Mouse (Mus musculus): ENCODE measurements around the gene Prkar1b.

The Prkar1b gene

DNA sequence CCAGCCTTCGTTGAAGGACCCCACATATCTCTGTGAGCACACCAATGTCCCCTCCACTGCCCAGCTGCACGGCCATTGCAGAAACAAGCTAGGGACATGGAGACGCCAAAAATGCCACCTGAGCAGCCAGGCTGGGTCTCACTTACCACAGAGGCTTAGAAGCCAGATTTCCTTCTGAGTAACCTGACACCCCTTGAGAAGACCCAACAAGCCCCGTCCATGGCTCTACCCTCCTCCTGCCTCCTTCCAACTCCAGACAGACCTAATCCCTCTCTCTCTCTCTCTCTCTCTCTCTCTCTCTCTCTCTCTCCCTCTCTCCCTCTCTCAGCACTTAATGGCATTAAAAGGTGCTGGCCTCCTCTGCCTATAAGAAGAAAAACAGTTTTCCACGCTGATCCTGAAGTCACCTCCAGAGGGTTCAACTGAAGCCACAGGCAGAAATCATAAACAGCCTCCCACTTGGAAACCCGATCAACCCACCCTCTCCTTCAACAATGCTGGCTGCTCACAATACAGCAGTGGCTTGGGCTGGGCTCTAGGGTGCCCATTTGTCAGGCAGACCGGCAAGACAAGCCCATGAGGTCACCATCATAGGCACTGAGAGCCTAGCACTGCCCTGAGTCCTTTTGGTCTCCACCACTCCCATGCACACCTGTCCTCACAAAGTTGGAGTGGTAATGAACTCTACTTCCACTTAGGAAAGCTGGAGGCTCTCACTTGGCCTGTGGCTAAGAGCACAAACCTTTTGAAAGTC lies 82.8 kb downstream of the Prkar1b start:
- in situ Hi-C loops (cut with MboI, MseI), result no loop called here

DNA sequence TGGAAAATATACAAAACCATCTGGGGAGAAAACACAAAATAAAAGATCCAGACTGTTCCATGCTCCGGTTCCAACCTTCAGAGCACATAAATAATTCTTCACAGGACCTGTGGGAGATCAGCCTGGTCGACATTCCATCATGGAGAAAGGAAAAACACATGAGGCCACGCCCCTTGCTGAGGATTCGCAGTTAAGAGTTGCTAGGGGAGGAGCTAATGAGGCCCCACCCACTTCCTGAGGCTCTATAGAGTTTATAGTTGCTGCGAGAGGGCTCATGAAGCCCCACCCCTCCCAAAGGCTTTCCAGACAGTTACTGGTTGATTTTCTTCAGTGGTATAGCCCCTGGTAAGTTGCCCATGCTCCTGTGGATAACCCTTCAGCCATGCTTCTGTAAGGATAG lies 85.2 kb downstream of the Prkar1b start:
- in situ Hi-C loops (cut with MboI, MseI), result no loop called here

DNA sequence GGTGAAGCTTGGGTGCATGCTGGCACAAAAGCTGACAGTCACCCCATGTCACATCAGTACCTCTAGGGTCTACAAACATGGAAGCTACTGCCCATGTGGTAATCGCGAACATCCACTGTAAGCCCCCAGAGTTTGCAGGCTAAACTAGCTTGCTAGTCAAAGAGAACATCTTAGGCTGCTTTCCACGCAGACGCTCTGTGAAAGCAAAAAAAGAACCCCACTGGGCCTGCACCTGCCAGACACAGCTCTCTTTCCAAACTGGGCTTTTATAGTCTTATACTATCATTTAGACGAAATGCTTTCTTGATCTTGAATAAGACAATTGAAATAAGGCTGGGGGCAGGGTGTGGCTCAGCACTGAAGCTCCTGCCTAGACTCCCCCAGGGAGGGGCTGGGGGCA lies 88.1 kb downstream of the Prkar1b start:
- in situ Hi-C loops (cut with MboI, MseI), result no loop called here

DNA sequence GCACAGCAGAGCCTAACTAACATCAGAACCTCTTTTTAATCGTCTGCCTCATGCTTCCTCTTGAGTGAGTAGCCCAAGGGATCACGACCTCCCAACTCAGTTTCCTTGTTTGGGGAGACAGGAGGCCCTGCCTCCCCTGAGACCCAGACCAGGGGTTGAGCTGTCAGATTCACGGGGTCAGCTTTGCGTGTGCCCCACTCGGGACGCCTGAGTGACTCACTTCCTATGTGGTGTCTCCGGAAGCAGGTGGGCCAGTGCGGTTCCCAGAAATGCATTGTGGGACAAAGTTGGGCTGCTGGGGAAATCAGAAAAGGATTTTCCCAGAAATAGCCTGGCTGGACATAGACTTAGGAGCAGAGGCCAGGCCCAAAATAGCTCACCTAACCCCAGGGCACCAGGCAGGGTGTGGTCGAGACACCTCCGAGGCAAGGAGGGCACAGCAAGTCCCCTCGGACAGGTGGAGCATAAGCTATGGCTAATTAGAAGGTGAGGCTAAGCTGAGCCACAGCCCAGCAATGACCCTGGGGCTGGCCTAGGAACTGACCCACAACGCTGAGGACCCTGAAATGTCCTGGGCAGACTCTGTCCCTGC lies 89.2 kb downstream of the Prkar1b start:
- in situ Hi-C loops (cut with MboI, MseI), result no loop called here

DNA sequence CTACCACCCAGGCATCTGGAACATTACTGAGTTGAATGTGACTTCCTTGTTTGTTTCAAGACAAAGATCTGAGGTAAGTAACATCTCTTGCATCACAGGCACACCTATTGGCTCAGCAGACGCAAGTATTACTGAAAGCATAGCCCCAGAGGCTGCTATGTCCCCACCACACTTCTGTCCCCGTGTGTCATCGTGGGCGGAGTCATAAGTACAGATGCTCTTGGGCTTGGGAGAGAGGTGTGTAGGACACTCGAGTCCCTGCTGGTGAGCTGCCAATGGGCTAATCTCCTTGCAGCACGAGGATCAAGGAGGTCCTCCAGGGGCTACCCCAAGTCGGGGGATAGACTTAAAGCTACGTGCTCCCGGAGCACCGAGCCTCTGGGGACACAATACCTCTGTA lies 96.6 kb downstream of the Prkar1b start:
- in situ Hi-C loops (cut with MboI, MseI), result no loop called here

DNA sequence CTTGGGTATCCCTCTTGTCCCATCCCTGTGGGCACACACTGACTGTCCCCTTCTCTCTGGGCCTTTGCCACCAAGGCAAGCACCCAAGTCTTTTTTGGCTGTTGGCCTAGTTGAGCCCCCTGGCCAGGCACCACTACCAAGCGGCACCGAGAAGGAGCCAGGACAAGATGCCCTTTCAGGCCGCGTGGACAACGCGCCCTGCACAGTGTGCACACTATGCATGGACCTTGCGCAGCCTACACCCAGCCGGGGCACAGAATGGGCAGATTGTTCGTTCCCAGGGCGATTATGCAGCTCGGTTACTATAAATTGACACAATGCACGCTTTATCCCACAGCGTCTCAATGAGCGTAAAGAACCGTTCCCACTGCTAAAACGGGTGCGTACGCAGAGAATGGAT lies 98.5 kb downstream of the Prkar1b start:
- in situ Hi-C loops (cut with MboI, MseI), result no loop called here

DNA sequence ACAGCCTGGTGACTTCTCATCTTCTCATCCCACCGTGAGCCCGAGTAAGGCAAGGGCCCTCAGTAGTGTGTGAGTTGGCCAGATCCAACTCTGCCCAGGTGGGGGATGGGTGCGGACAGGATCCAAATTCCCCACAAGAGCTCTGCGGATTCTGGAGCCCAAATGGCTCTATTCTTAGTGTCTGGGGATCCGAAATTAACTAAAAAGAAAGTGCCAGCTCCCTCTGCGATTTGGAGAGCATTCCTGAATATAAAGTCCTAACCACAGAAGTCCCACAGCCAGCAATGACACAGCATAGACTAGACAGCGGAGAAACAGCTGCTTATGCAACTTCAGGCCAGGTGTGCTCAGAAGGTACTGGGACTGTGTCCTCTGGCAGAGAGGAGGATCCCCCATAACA lies 100.4 kb downstream of the Prkar1b start:
- in situ Hi-C loops (cut with MboI, MseI), result no loop called here

DNA sequence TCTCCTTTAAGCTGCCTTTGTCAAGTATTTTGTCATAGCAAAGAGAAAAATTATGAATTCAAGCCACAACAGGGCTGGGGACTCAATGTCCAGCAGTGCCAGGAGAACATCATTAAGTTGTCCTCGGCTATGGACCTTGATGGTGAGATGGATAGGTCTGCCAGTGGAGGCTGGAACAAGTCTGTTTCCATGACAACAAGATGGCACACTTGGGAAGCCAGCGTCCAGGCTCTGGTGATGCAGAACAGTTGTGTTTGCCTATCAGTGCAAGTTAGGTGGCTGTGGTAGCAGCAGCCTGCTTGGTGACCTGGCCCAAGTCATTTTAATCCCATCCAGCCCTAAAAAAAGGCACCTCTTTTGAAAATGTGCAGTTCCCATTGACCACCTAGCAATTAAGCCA lies 102.6 kb downstream of the Prkar1b start:
- in situ Hi-C loops (cut with MboI, MseI), result no loop called here

DNA sequence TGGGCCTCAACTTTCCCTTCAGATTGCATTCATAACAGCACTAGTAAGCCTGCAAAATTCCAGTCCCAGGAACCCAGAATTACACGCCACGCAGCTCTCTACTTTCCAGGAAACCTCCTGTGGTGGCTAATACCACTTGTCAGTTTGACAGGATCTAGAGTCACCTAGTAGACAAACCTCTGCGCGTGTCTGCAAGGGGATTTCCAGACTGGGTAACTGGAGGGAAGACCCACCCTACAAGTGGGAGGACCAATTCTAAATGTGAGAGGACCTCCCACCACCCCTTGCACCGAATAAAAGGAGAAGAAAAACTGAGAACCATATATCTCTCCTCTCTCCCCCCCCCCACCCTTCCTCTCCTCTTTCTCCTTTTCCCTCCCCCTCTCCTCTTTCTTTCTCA lies 103.2 kb downstream of the Prkar1b start:
- in situ Hi-C loops (cut with MboI, MseI), result no loop called here

DNA sequence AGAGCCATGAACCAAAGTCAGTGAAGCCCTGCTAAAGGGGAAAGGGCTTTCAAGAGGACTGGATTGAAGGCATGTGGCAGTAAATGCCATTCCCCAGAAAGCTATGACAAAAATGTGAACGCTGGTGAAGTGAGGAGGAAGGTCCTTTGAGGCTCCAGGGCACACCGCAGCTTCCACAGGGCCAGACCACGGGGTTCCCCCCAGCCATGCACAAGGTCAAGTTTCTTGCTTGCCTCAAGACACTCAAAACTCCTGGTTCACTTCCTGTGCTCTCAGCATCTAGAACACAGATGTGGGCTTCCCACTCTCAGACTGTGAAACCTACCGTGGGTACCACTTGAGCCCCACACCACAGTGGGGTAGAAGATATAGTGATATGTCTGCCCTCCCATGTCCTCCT lies 106.3 kb downstream of the Prkar1b start:
- in situ Hi-C loops (cut with MboI, MseI), result no loop called here

DNA sequence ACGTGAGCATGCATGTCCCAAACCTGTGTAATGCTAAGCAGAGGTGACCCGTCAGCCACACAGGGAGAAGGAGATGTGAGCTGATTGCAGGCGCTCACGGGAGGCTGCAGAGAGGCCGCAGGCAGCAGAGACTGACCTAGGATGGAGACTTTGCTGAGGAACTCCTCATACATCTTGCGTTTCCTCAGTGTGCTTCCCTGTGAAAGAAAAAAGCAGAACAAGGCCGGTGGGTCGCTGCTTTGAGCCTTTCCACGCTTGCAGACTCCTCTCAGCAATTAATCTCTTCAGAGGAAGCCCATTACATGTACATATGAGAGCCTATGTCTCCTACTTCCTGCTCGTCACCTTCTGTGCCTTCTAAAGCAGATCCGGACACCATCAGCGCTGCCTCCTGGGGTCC lies 107.5 kb downstream of the Prkar1b start:
- in situ Hi-C loops (cut with MboI, MseI), result no loop called here

DNA sequence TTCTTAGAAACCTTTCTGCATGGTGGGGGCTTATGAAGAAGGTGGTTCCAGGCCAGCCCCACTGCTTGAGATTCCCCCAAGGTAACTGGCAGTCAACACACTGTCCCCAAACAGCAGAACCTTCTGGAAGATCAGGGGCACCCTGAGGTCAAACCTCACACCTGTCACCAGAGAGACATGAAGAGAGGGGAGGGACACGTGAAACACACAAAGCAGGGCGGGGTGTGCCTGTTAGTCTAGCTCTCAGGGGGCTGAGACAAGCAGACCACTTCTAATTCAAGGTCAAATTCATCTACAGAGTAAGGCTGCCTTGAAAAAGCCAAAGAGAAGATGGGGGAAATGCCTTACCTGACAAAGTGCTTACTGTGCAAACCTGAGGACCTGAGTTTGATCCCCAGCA lies 114.6 kb downstream of the Prkar1b start:
- in situ Hi-C loops (cut with MboI, MseI), result no loop called here

DNA sequence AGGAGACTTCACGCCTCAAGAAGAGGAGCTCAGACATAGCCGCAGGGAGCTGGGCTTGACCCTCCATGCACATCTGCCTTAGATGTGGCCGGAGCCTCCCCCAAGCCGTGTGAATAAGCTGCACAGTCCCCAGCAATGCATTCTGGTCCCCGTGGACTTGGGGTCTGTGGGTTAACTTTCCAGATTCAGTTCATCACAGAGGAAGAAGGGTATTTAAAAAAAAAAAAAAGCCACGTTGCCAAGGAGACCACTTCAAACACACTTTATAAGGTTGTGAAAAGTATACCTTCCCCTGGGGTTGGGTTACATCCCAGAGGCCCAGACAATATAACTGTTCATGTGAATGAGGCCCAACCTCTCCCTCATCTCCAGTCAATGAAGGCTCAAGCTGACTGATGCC lies 115.1 kb downstream of the Prkar1b start:
- in situ Hi-C loops (cut with MboI, MseI), result no loop called here

DNA sequence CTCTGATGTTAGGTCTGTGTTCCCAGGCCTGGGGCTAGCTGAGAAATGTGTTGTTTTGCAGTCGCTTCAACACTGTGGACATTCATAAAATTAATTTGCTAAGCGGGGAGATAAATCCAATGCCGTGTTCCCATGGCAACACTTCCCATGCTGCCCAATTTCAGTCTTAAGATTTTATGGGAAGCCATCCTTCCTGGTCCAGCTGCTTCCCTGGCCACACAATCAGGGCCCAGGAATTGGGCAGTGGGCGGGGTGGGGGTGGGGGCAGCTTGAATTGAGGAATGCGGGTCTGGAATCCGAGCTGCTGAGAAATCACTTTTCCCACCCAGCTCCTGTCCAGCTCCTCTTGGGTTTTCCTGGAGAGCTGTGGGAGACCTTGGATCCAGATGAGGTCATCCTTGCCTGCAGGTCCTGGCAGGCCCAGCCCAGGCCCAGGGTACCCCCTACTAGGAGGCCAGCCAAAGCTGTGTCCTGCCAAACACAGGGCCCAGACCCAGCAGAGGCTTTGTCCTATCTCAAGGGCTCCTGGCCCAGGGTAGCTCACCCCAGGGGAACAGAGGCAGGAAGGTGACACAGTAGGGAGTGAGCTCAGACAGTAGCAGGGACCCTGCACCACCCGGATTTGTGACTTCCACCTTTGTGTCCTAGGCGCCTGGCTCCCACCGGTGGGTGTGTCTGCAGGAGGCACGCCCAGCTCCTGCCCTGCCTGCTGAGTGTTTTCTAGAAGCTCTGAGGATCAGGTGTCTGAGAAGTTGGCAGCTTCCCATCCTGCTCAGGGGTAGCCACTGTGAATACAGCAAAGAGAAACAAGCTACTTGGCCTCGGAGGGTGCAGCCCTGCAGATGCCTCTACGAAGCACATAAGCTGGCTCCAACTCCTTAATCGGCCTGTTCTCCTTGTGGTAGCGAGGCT lies 116.1 kb downstream of the Prkar1b start:
- in situ Hi-C loops (cut with MboI, MseI), result no loop called here

DNA sequence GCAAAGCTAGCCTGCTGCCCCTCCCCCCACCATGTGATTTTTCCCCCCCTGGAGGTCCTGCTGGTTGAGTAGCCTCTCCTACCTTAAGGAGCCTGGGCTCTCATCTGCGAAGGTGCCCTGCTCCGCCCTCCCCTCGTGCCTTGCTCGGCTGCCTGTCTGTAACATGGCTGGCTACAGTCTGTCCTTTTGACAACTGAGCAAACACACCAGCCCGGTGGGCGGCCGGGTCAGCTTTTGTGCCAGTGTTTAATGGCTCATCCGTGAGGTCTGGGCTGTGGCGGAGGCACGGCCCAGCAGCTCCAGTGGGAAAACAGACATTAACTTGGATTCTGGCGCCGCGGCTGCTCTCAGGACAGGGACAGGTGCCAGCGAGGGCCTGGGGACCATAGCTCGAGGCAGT lies 122.2 kb downstream of the Prkar1b start:
- in situ Hi-C loops (cut with MboI, MseI), result no loop called here

DNA sequence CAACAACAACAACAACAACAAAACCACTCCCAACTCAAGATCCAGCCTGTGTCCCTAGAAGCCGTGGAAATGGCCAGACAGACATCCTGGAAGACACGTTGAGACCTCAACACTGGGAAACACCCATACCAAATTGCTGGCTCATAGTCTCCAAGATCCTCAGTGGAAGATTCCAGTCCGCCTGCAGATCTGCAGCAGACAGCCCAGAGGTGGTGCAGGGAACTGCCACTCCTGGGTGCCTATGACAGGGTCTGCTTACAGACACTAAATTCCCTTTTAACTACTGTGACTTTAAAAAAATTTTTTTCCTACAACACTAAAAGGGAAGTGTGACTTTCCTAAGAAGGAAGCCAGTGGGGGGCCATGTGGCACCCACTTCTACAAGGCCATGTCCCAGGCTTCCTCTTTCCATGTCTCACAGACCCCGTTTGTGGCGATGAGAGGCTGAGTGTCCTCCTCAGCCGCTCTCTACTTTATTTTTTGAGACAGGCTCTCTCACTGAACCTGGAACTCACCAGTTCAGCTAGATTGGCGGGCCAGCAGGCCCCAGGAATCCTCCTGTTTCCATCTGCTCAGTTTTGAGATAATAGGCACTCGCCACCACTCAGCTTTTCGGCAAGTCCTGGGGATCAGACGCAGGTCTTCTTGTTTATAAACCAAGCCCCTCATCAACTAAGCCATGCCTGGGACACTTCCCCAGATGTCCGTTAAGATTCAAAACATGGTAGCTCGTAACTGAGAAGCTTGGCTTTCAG lies 125.3 kb downstream of the Prkar1b start:
- in situ Hi-C loops (cut with MboI, MseI), result no loop called here

DNA sequence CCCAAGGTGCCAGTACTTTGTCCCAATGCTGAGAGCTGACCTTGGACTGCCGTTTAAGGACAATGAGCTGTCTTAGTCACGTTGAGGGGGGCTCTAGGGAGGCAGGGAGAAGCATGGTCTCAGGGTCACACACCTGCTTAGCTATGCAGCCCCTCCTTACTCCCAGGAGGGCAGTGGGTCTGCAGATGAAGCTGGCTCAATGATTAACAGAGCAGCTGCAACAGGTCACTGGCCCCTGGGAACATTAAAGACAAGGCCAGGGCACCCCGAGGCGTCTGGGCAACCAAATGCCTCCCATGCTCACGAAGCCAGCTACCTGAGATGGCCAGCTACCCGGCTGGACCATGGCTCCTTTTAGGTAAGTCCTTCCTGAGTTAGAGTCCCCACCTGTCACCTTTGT lies 129.2 kb downstream of the Prkar1b start:
- in situ Hi-C loops (cut with MboI, MseI), result no loop called here

DNA sequence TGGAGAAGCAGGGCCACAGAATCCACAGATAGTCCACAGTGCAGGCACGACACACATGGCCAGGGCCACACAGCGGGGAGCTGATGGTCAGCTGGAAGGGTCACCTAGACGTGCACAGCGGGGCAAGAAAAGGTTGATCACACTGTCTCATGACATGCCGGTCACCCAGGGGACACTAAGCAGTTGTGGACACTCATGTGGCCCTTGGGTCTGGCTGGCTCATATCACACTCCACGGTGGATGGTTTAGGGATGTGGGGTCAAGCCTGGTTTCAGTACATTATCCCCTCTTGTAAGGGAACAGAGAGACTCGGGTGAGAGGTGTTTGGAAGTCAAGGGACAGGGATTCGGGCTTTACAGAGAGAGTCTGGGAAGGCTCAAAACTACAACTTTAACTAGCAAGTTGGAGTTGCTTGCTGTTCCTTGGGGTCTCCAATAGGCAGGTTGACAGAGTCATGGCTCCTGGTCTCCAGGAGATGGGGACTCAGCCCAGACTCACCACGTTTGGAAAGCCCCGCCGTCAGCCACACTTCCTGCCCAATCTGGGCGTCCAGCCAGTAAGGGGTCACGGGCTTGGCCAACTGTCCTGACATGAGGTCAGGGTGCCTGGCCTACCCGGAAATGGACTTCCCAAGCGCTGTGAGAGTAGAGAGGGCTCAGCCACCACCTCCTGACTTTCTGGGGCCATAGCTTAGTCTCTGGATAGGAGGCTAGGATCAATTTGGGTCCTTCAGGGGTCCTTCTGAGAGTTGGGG lies 132.3 kb downstream of the Prkar1b start:
- in situ Hi-C loops (cut with MboI, MseI), result no loop called here

DNA sequence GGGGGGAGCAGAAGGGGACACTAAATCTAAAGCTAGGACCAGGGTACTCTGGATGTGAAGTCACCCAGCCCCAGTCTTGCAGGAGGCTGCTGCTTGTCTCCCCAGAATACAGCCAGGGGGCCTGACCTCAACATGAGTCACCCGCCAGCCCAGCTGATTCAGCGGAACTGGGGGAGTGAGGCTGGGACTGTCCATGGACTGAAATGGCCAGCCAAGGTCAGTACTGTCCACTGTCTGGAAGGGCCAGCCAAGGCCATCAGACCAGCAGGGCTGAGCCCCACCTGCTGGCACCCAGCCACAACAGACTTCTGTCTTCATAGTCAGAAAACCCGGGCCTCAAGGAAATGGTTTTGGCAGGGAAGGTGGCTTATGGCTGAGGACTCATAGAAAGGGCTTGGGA lies 134.7 kb downstream of the Prkar1b start:
- in situ Hi-C loops (cut with MboI, MseI), result no loop called here

DNA sequence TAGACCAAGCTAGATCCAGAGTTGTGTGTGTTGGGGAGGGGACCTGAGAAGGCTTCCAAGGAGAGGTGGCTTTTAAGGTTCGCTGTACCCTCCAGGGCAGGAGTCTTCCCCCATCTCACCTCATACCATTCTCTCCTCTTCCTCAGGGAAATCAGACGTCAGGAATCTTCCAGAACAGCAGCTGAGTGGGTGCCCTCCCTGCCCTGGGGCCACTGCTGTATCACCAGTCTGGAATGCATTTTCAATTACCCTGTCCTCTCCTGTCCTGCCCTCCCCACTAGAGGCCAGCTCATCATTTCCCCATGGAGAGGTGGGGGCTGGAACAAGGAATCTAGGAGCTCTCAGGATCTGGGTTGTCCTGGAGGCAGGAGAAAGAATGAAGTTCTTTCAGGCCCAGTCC lies 139.2 kb downstream of the Prkar1b start:
- in situ Hi-C loops (cut with MboI, MseI), result no loop called here

DNA sequence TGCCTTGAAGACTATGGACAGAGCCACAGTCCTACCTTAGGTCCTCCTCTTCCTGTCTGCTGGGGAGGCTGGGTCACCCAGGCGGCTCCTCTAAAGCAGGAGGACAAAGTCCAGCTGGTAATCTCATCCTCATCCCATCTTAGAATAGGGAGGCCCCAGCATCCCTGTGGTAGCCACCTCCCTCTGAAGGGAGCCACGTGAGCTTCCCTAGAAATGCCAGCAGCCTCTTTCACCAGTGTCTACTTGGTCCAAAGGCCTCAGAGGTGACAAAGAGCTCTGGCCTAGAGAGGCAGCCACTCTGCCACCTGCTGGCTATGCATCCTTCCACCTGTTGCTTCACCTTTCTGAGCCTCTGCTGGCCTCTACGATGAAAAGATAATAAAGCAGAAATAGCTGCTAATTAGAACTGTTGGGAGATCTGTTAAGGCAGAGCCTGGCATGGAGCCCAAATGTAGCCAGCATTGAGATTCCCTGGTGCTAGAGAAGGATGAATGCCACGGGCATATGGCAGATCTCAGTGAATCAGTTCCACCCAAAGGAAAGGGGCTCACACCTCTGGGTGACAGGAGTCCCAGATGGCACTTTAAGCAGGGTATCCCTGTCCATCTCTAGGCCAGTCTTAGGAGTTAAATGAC lies 142.5 kb downstream of the Prkar1b start:
- in situ Hi-C loops (cut with MboI, MseI), result no loop called here

Data from T-helper 17 cell (primary cell).